Comparison of ENCODE assay signal across 8 mouse cellular contexts in genomic region chr10:93833699-93834393, GRCm38 (mm10). TPM values are rescaled to one million over a fixed set of nuclear protein-coding genes. Genes with fewer than 3 reads are reported as not detected.
A peak's percentile ranks its signal among the peaks of the same experiment; 100 is the strongest.
DNase-seq lines count a peak whose midpoint lies in the region; ATAC-seq lines count a peak whose summit lies in the region.

No protein-coding gene starts in this region.

- 1% methylated on average over 74 of the region's 75 CpGs for WGBS in lung, embryonic 16.5 days

- peak overlapping the region; percentile 75 for H3K4me3 ChIP-seq in lung, embryonic 16.5 days (ENCODE audit: low read length)

- H3K27me3 ChIP-seq in lung, embryonic 16.5 days (ENCODE audit: control insufficient read depth, insufficient read depth, low read depth, low read length) = peaks cover 40% of the 10 kb centered on the region

- intact Hi-C loops in gastrocnemius, postnatal 36 days (cut with DNase I) = no loop called here

- H3K27ac ChIP-seq in lung, embryonic 16.5 days (ENCODE audit: low read length) = no peak overlapping the region

- peak overlapping the region; percentile 100 for H3K4me2 ChIP-seq in lung, embryonic 16.5 days (ENCODE audit: low read depth, low read length)

- peak; percentile 40 for ATAC-seq in activated CD4-positive, CD25-positive, alpha-beta regulatory T cell, adult 4 months
- peak; percentile 85 for ATAC-seq in common myeloid progenitor, adult 5-6 weeks (replicated peaks; ENCODE audit: low read depth, poor library complexity, severe bottlenecking)
- peak; percentile 95 for ATAC-seq in lung, embryonic 16.5 days (ENCODE audit: low read depth)

- peak overlapping the region; percentile 55 for H3K9ac ChIP-seq in lung, embryonic 16.5 days (ENCODE audit: low read length)

- peak; percentile 69 for DNase-seq in 3134 (ENCODE audit: extremely low read depth, insufficient read length, low spot score)
- DNase-seq in gastrocnemius, postnatal 36 days = peak; percentile 41 to 50
- DNase-seq in kidney, adult 18-20 months = peak; percentile 61
- DNase-seq in ovary, adult 18-20 months (ENCODE audit: low spot score) = peak; percentile 32
- peak; percentile 94 for DNase-seq in thymus, postnatal 4 days

- H3K9me3 ChIP-seq in lung, embryonic 16.5 days (ENCODE audit: control insufficient read depth, low read length) = no peaks in the 10 kb centered on the region

- H3K36me3 ChIP-seq in lung, embryonic 16.5 days (ENCODE audit: control insufficient read depth, insufficient read depth, low read length) = no peaks in the 10 kb centered on the region

- H3K4me1 ChIP-seq in lung, embryonic 16.5 days (replicated peaks; ENCODE audit: control insufficient read depth, insufficient read depth, low read length) = peaks cover 8% of the 10 kb centered on the region

RNA-seq across cellular contexts. Expression of gene Usp44, which starts 2.5 kb away (rescaled TPM):
- polyA plus RNA-seq in activated CD4-positive, CD25-positive, alpha-beta regulatory T cell, adult 4 months (2017; shearing (Covaris generic)) = under 1 TPM in 1 of 2 experiments, not detected in 1; 0.17 TPM
- 0.87 and 1.3 TPM in 2 replicates for total RNA-seq in common myeloid progenitor, adult 5-6 weeks (2017)
- under 1 TPM; 0.22 to 0.46 TPM for total RNA-seq in gastrocnemius, postnatal 36 days (2021)
- 0.14 and 0.28 TPM in 2 replicates for polyA plus RNA-seq in lung, embryonic 16.5 days (2015; fragmentation: Nextera tagmentation; extraction: Ambion mirVana)

Comparison
In these comparisons a context has a peak if more than half of its experiments do, and no peak if none do; other contexts are left out.
1. DNase-seq: peak in every context shown above with its lines; median percentile 94 in thymus, postnatal 4 days; 69 in 3134; 61 in kidney, adult 18-20 months; 46 in gastrocnemius, postnatal 36 days; 32 in ovary, adult 18-20 months.
2. ATAC-seq: peak in every context shown above with its lines; median percentile 95 in lung, embryonic 16.5 days; 85 in common myeloid progenitor, adult 5-6 weeks; 40 in activated CD4-positive, CD25-positive, alpha-beta regulatory T cell, adult 4 months.